Mouse (Mus musculus): Measurements from ENCODE around the gene Slc39a11. TPM values are rescaled to one million over a fixed set of nuclear protein-coding genes. Genes with fewer than 3 reads are reported as not detected.
A peak's percentile ranks its signal among the peaks of the same experiment; 100 is the strongest.

Slc39a11 gene
- 1 to 10 TPM; 2.6 to 3.9 TPM for total RNA-seq (2021)

GRCm38 (mm10) chr11:113649353-113650210, at the start of gene Slc39a11:
Slc39a11 (minus strand) TSS chr11:113650079.
- intact Hi-C loops (cut with DNase I) = loop anchor here (1.0 to 2.0 kb wide), 2 partner anchors 35 to 102 kb away; partner anchors contain the start of genes Cdc42ep4, D11Wsu47e and Fam104a
- peak; percentile 71 to 79 for DNase-seq

GRCm38 (mm10) chr11:113699643-113700042, 49.8 kb upstream of the Slc39a11 start:
- no peak for DNase-seq
- intact Hi-C loops (cut with DNase I) = loop anchor here (10.0 kb wide), 1 partner anchor 935 kb away; no protein-coding TSS in a partner anchor

GRCm38 (mm10) chr11:113698013-113698545, 48.2 kb upstream of the Slc39a11 start:
- no peak for DNase-seq
- intact Hi-C loops (cut with DNase I) = no loop called here

GRCm38 (mm10) chr11:113697571-113697970, 47.7 kb upstream of the Slc39a11 start:
- intact Hi-C loops (cut with DNase I) = no loop called here
- DNase-seq = no peak

- no peak for DNase-seq
- intact Hi-C loops (cut with DNase I) = no loop called here
Observed at GRCm38 (mm10) chr11:113691851-113692250, 42.0 kb upstream of the Slc39a11 start.

GRCm38 (mm10) chr11:113691318-113691717, 41.4 kb upstream of the Slc39a11 start:
- intact Hi-C loops (cut with DNase I) = no loop called here

GRCm38 (mm10) chr11:113690506-113690905, 40.6 kb upstream of the Slc39a11 start:
- DNase-seq = no peak
- intact Hi-C loops (cut with DNase I) = no loop called here

More at GRCm38 (mm10) chr11:113691318-113691717, 41.4 kb upstream of the Slc39a11 start:
- DNase-seq = no peak

- intact Hi-C loops (cut with DNase I) = no loop called here
- no peak for DNase-seq
Observed at GRCm38 (mm10) chr11:113687031-113687430, 37.2 kb upstream of the Slc39a11 start.

GRCm38 (mm10) chr11:113684707-113685426, 35.0 kb upstream of the Slc39a11 start:
- no peak for DNase-seq
- intact Hi-C loops (cut with DNase I) = loop anchor here (2.0 kb wide), 1 partner anchor 36 kb away; the partner anchor contains the start of gene Cog1

GRCm38 (mm10) chr11:113683957-113684706, 34.3 kb upstream of the Slc39a11 start, which contains the start of the genes Fam104a and D11Wsu47e:
Fam104a (minus strand) TSS chr11:113684155.
D11Wsu47e (plus strand) TSS chr11:113684412.
- intact Hi-C loops (cut with DNase I) = loop anchor here (2.0 kb wide), 1 partner anchor 35 kb away; the partner anchor contains the start of gene Cog1

GRCm38 (mm10) chr11:113683627-113683956, 33.7 kb upstream of the Slc39a11 start:
- no peak for DNase-seq
- intact Hi-C loops (cut with DNase I) = no loop called here

More at GRCm38 (mm10) chr11:113683957-113684706, 34.3 kb upstream of the Slc39a11 start, which contains the start of the genes Fam104a and D11Wsu47e:
- peak; percentile 97 to 98 for DNase-seq

- DNase-seq = peak; percentile 25 to 30
- intact Hi-C loops (cut with DNase I) = no loop called here
Observed at GRCm38 (mm10) chr11:113682897-113683626, 33.2 kb upstream of the Slc39a11 start.

GRCm38 (mm10) chr11:113681979-113682378, 32.1 kb upstream of the Slc39a11 start:
- intact Hi-C loops (cut with DNase I) = no loop called here
- no peak for DNase-seq

- intact Hi-C loops (cut with DNase I) = no loop called here
- DNase-seq = no peak
Observed at GRCm38 (mm10) chr11:113680954-113681353, 31.1 kb upstream of the Slc39a11 start.

- DNase-seq = no peak
- intact Hi-C loops (cut with DNase I) = no loop called here
Observed at GRCm38 (mm10) chr11:113678373-113678772, 28.5 kb upstream of the Slc39a11 start.

GRCm38 (mm10) chr11:113677378-113677777, 27.5 kb upstream of the Slc39a11 start:
- intact Hi-C loops (cut with DNase I) = no loop called here
- no peak for DNase-seq

GRCm38 (mm10) chr11:113676847-113677246, 27.0 kb upstream of the Slc39a11 start:
- no peak for DNase-seq
- intact Hi-C loops (cut with DNase I) = no loop called here

- no peak for DNase-seq
- intact Hi-C loops (cut with DNase I) = no loop called here
Observed at GRCm38 (mm10) chr11:113674595-113674994, 24.7 kb upstream of the Slc39a11 start.

- intact Hi-C loops (cut with DNase I) = no loop called here
- DNase-seq = no peak
Observed at GRCm38 (mm10) chr11:113673614-113674013, 23.7 kb upstream of the Slc39a11 start.

All from heart, postnatal 36 days (tissue).